Mouse (Mus musculus) bone marrow macrophage, adult 2 months (primary cell): ENCODE data around the gene Rbms3.

Experiments used
- CTCF ChIP-seq: IDR thresholded peaks from 2 replicates; pipeline ENCODE4 v1.5.1; 2012; ENCODE audit warnings: low read depth, mild to moderate bottlenecking, low read length, moderate library complexity
- POLR2A ChIP-seq: IDR thresholded peaks from 2 replicates; pipeline ENCODE4 v1.6.1; 2012; ENCODE audit warnings: mild to moderate bottlenecking, low read depth, low read length, borderline replicate concordance

DNA sequence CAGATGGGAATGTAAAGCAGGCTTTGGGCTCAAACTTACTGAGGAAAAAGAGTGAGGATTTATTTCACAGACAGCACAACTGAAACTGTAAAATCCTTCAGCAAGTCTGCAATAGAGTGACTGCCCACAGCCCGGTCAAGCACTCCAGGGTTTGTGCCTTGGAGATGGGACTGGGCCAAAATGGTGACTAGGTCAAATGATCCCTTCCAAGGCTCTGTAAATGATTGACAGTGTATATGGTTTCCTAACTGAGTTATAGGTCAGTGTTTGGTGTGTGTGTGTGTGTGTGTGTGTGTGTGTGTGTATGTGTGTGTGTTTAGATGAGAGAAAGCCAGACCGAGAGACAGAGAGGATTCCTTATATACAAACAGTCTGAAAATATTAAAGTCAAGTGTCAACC, 673.6 kb downstream of the Rbms3 start:
- no peak for TF ChIP-seq POLR2A
- TF ChIP-seq CTCF = no peak
